Mouse (Mus musculus) cerebellum, adult 2 months (tissue): Measurements from ENCODE around the gene Gorasp1.

ENCODE experiments used
- CTCF ChIP-seq: fragments of 200-500 bp; IDR thresholded peaks from 2 replicates; pipeline ENCODE4 v1.5.1; 2011; ENCODE audit warnings: low read depth, mild to moderate bottlenecking, control low read depth, low read length, moderate library complexity, borderline replicate concordance; ENCODE audit not compliant: insufficient read depth
- POLR2A ChIP-seq: fragments of 200-500 bp; IDR thresholded peaks from 2 replicates; pipeline ENCODE4 v1.6.1; 2011; ENCODE audit warnings: low read length, control low read depth, borderline replicate concordance; ENCODE audit not compliant: insufficient read depth

GRCm38 (mm10) chr9:119965186-119965585 is 27.8 kb upstream of the Gorasp1 start:
- TF ChIP-seq CTCF (no peak), POLR2A (no peak)
